Mouse (Mus musculus): ENCODE measurements around the gene Kifc3.

The Kifc3 gene

GRCm38 (mm10) chr8:95059812-95060533 is 142.6 kb downstream of the Kifc3 start:
- DNase-seq, result no peak

GRCm38 (mm10) chr8:95058661-95059060 is 144.0 kb downstream of the Kifc3 start:
- no peak for DNase-seq

GRCm38 (mm10) chr8:95056414-95056813 is 146.2 kb downstream of the Kifc3 start:
- DNase-seq, result no peak

- no peak for DNase-seq
These were observed 147.6 kb downstream of the Kifc3 start, which contains the start of gene Drc7 for GRCm38 (mm10) chr8:95054927-95055510. TSS of gene Drc7 (plus strand) at chr8:95055103.

GRCm38 (mm10) chr8:95054438-95054837 is 148.2 kb downstream of the Kifc3 start:
- no peak for DNase-seq

All from right cerebral cortex, adult 18-20 months (tissue).